ENCODE assay signal across 11 mouse cellular contexts in genomic region chr17:45871666-45872653, GRCm38 (mm10).
A peak's percentile ranks its signal among the peaks of the same experiment; 100 is the strongest.
DNase-seq lines count a peak whose midpoint lies in the region; ATAC-seq lines count a peak whose summit lies in the region.
"Had no signal": no experiment of that assay in that cellular context is flagged by ENCODE, and none has a peak within 500 bp of the region (broad histone marks: within the 10 kb centered on the region; RNA-seq: fewer than 3 reads in every experiment).

No protein-coding gene starts in this region.

- 54% methylated on average over 22 of the region's 22 CpGs for WGBS in hindbrain, embryonic 13.5 days
- WGBS in hindbrain, embryonic 11.5 days: 56% methylated on average over 22 of the region's 22 CpGs
- WGBS in midbrain, embryonic 12.5 days: 41% methylated on average over 22 of the region's 22 CpGs

- H3K9ac ChIP-seq in hindbrain, embryonic 13.5 days: peak overlapping the region; percentile 8; the same call in 1 of the 2 replicates
- no peak overlapping the region for H3K9ac ChIP-seq in hindbrain, embryonic 11.5 days (ENCODE audit: low read depth, low read length)
- no peak overlapping the region for H3K9ac ChIP-seq in midbrain, embryonic 12.5 days (replicated peaks)

- no peak for ATAC-seq in hindbrain, embryonic 13.5 days (ENCODE audit: low FRiP score)
- ATAC-seq in hindbrain, embryonic 11.5 days (ENCODE audit: low FRiP score): no peak
- peak; percentile 10; the same call in 1 of the 2 replicates for ATAC-seq in midbrain, embryonic 12.5 days (ENCODE audit: low FRiP score, low read depth)
- no peak for ATAC-seq in erythroblast, adult 5-6 weeks (replicated peaks; ENCODE audit: low FRiP score, poor library complexity, severe bottlenecking)

- H3K27ac ChIP-seq in hindbrain, embryonic 13.5 days: no peak overlapping the region
- no peak overlapping the region for H3K27ac ChIP-seq in hindbrain, embryonic 11.5 days (ENCODE audit: low read depth, low read length)
- H3K27ac ChIP-seq in midbrain, embryonic 12.5 days (replicated peaks): peak overlapping the region; percentile 70

- H3K36me3 ChIP-seq in hindbrain, embryonic 13.5 days: no peaks in the 10 kb centered on the region
- H3K36me3 ChIP-seq in hindbrain, embryonic 11.5 days (ENCODE audit: control insufficient read depth, insufficient read depth, low read length): no peaks in the 10 kb centered on the region
- H3K36me3 ChIP-seq in midbrain, embryonic 12.5 days: no peaks in the 10 kb centered on the region
- H3K36me3 ChIP-seq: G1E had no signal

- no peak for DNase-seq in hindbrain, embryonic 11.5 days (ENCODE audit: low spot score)
- peak; percentile 30 for DNase-seq in adipocyte (ENCODE audit: low spot score)
- DNase-seq in kidney, adult 11 months: peak; percentile 65
- DNase-seq in layer of hippocampus, adult 9-10 months (ENCODE audit: low spot score): no peak
- DNase-seq in gastrocnemius, postnatal 4 days (ENCODE audit: low spot score in 2 of 2): no peak
- DNase-seq: thymus, adult 2 months had no signal

- H3K4me2 ChIP-seq in hindbrain, embryonic 13.5 days: no peak overlapping the region
- H3K4me2 ChIP-seq in hindbrain, embryonic 11.5 days (replicated peaks; ENCODE audit: low read depth, low read length): no peak overlapping the region
- H3K4me2 ChIP-seq in midbrain, embryonic 12.5 days (replicated peaks): peak overlapping the region; percentile 27
- H3K4me2 ChIP-seq: heart, embryonic 11.5 days had no signal

- no peak overlapping the region for H3K4me3 ChIP-seq in hindbrain, embryonic 13.5 days
- no peak overlapping the region for H3K4me3 ChIP-seq in hindbrain, embryonic 11.5 days (ENCODE audit: low read depth, low read length)
- H3K4me3 ChIP-seq in midbrain, embryonic 12.5 days: no peak overlapping the region

- H3K4me1 ChIP-seq in hindbrain, embryonic 13.5 days (replicated peaks): peaks cover 45% of the 10 kb centered on the region
- H3K4me1 ChIP-seq in hindbrain, embryonic 11.5 days (replicated peaks; ENCODE audit: control insufficient read depth, insufficient read depth, low read length): 0 out of 2 replicates have a peak, but pooled peaks cover 5% of the 10 kb centered on the region
- H3K4me1 ChIP-seq in midbrain, embryonic 12.5 days: peaks cover 45% of the 10 kb centered on the region

- H3K9me3 ChIP-seq in hindbrain, embryonic 13.5 days: no peaks in the 10 kb centered on the region
- H3K9me3 ChIP-seq in hindbrain, embryonic 11.5 days (ENCODE audit: control insufficient read depth, low read length): no peaks in the 10 kb centered on the region
- no peaks in the 10 kb centered on the region for H3K9me3 ChIP-seq in midbrain, embryonic 12.5 days

- peaks cover 12% of the 10 kb centered on the region; the same call in 1 of the 2 replicates for H3K27me3 ChIP-seq in hindbrain, embryonic 13.5 days
- H3K27me3 ChIP-seq in hindbrain, embryonic 11.5 days (ENCODE audit: control insufficient read depth, insufficient read depth, low read length): peaks cover 2% of the 10 kb centered on the region; the same call in 1 of the 2 replicates
- peaks cover 19% of the 10 kb centered on the region for H3K27me3 ChIP-seq in midbrain, embryonic 12.5 days

Comparison
In these comparisons a context has a peak if more than half of its experiments do, and no peak if none do; other contexts are left out.
1. DNase-seq: peak in adipocyte (single experiment) and kidney, adult 11 months (single experiment); none in hindbrain, embryonic 11.5 days (single experiment), layer of hippocampus, adult 9-10 months (single experiment) and gastrocnemius, postnatal 4 days (0 of 2).